Comparison of ENCODE assay signal across 1 mouse cellular context in the genomic region with DNA sequence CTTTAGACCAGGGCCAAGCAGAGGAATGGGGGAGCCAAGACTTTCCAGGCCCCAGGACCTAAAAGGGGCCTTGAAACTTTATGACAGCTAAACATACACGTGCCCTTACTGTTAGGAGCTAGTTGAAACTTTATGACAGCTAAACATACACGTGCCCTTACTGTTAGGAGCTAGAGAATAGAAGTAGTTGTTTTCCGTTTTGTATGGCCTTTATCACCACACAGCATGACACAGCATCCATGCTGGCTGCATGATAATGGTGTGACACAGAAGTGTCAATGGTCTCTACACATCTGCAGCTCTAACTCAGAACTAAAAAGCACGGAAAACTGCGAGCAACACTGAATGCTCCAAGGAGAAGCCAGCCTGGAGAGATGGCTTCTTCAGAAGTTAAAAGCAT.
TF ChIP-seq lines count a peak whose summit lies in the region.

No protein-coding gene starts in this region.

TF ChIP-seq in MEL, 35 proteins besides CTCF, POLR2A, EP300 and RAD21 (continued from another document):
- TF ChIP-seq ZC3H11A (IDR thresholded peaks at IDR 0.05; ENCODE audit: low read depth, low read length) (peak; percentile 12; the same call in 1 of the 2 replicates), USF2 (IDR thresholded peaks at IDR 0.05; ENCODE audit: borderline replicate concordance in 1 of 2, insufficient read depth in 1 of 2, low read depth in 1 of 2, low read length in 2 of 2) (no peak), MAFK (IDR thresholded peaks at IDR 0.05; ENCODE audit: borderline replicate concordance, low read depth, low read length) (0 out of 2 replicates have a peak, but pooled peaks have one; percentile 12), TBP (IDR thresholded peaks at IDR 0.05; ENCODE audit: low read depth, low read length) (no peak), SMC3 (IDR thresholded peaks at IDR 0.05; ENCODE audit: low read depth, low read length) (0 out of 2 replicates have a peak, but pooled peaks have one; percentile 11), MYC (IDR thresholded peaks at IDR 0.05; ENCODE audit: low read depth, low read length) (peak; percentile 93), TAL1 (IDR thresholded peaks at IDR 0.05; ENCODE audit: low read length) (peak; percentile 36; the same call in 1 of the 2 replicates), TCF12 (IDR thresholded peaks at IDR 0.05; ENCODE audit: low read depth, low read length) (peak; percentile 79), HCFC1 (IDR thresholded peaks at IDR 0.05; ENCODE audit: low read depth, low read length) (no peak), NELFE (IDR thresholded peaks at IDR 0.05; ENCODE audit: low read depth, low read length) (no peak), ELF1 (IDR thresholded peaks at IDR 0.05; ENCODE audit: low read depth, low read length) (no peak), JUND (IDR thresholded peaks at IDR 0.05; ENCODE audit: low read depth, low read length) (no peak), ZNF384 (IDR thresholded peaks at IDR 0.05; ENCODE audit: low read depth, low read length) (no peak), RCOR1 (IDR thresholded peaks at IDR 0.05; ENCODE audit: low read depth, low read length) (0 out of 2 replicates have a peak, but pooled peaks have one; percentile 20), ZKSCAN1 (IDR thresholded peaks at IDR 0.05; ENCODE audit: low read depth, low read length) (no peak), POLR2AphosphoS5 (IDR thresholded peaks at IDR 0.05; ENCODE audit: borderline replicate concordance, low read depth, low read length) (no peak), E2F4 (IDR thresholded peaks at IDR 0.05; ENCODE audit: borderline replicate concordance, low read depth, low read length) (no peak), CHD1 (IDR thresholded peaks at IDR 0.05; ENCODE audit: low read depth, low read length) (no peak), ETS1 (IDR thresholded peaks at IDR 0.05; ENCODE audit: low read depth, low read length) (peak; percentile 78), MAZ (IDR thresholded peaks at IDR 0.05; ENCODE audit: low read depth, low read length) (no peak), MXI1 (IDR thresholded peaks at IDR 0.05; ENCODE audit: low read depth, low read length) (peak; percentile 96), GABPA (IDR thresholded peaks at IDR 0.05; ENCODE audit: low read depth, low read length) (peak; percentile 20; the same call in 1 of the 2 replicates), KAT2A (conservative IDR thresholded peaks at IDR 0.05; ENCODE audit: low read depth, low read length) (no peak), MYB (IDR thresholded peaks at IDR 0.05; ENCODE audit: low read depth, low read length) (peak; percentile 80), BHLHE40 (IDR thresholded peaks at IDR 0.05; ENCODE audit: borderline replicate concordance, low read depth, low read length) (peak; percentile 91), SIN3A (IDR thresholded peaks at IDR 0.05; ENCODE audit: low read length) (peak; percentile 90), MAX (IDR thresholded peaks at IDR 0.05; ENCODE audit: low read length) (peak; percentile 94)
